23 mouse cellular contexts compared by ENCODE assay signal in genomic region chr9:14772074-14772473, GRCm38 (mm10). TPM values are rescaled to one million over a fixed set of nuclear protein-coding genes. Genes with fewer than 3 reads are reported as not detected.
DNase-seq lines count a peak whose midpoint lies in the region; ATAC-seq and TF ChIP-seq lines count a peak whose summit lies in the region.
"Had no signal": no experiment of that assay in that cellular context is flagged by ENCODE, and none has a peak within 500 bp of the region (broad histone marks: within the 10 kb centered on the region; RNA-seq: fewer than 3 reads in every experiment).

No protein-coding gene starts in this region.

- no peak overlapping the region for H3ac ChIP-seq in C2C12 (ENCODE audit: control insufficient read depth, insufficient read length, low read depth)

- no peak for DNase-seq in layer of hippocampus, postnatal 10 days (ENCODE audit: low spot score in 2 of 2)
- no peak for DNase-seq in thymus, postnatal 10 days (ENCODE audit: low spot score in 2 of 2)
- no peak for DNase-seq in cerebellum, adult 11-12 months
- DNase-seq: adrenal gland, adult 2 months; adrenal gland, postnatal 36 days; B cell, adult 2 months; cerebellum, adult 8-10 months; cerebellum, postnatal 14 days; forebrain, postnatal 0 days; gastrocnemius, adult 2 months; gastrocnemius, postnatal 36 days; heart, adult 2 months had no signal

- peaks cover 2% of the 10 kb centered on the region for H3K79me3 ChIP-seq in C2C12 (ENCODE audit: low read depth)

- H3K79me2 ChIP-seq in C2C12 (ENCODE audit: control insufficient read depth, insufficient read depth) = peaks cover 29% of the 10 kb centered on the region

- H3K27me3 ChIP-seq in C2C12 (ENCODE audit: control insufficient read depth, insufficient read depth, insufficient read length) = no peaks in the 10 kb centered on the region
- H3K27me3 ChIP-seq: forebrain, embryonic 13.5 days; hindbrain, embryonic 15.5 days had no signal

- peak; percentile 53 for ATAC-seq in common myeloid progenitor, adult 5-6 weeks (replicated peaks; ENCODE audit: low read depth, poor library complexity, severe bottlenecking)
- peak; percentile 64 for ATAC-seq in megakaryocyte progenitor cell, adult 5-6 weeks (replicated peaks; ENCODE audit: poor library complexity)
- ATAC-seq: forebrain, embryonic 13.5 days; forebrain, postnatal 0 days; intestine, embryonic 16.5 days; Patski had no signal

- no peak overlapping the region for H3K4me3 ChIP-seq in C2C12 (ENCODE audit: insufficient read depth, poor library complexity, severe bottlenecking)
- H3K4me3 ChIP-seq: embryonic facial prominence, embryonic 13.5 days; forebrain, embryonic 13.5 days; gastrocnemius, adult 2 months; heart, adult 2 months; heart, embryonic 12.5 days; hindbrain, embryonic 15.5 days had no signal

- TF ChIP-seq CTCF in C2C12 (IDR thresholded peaks at IDR 0.05; ENCODE audit: control insufficient read depth, insufficient read depth, insufficient read length) = no peak

- no peaks in the 10 kb centered on the region for H3K36me3 ChIP-seq in C2C12 (ENCODE audit: control insufficient read depth, insufficient read depth)
- H3K36me3 ChIP-seq: embryonic facial prominence, embryonic 13.5 days; heart, embryonic 12.5 days; hindbrain, embryonic 15.5 days had no signal

TF ChIP-seq in C2C12, 6 proteins besides CTCF, POLR2A, EP300 and RAD21:
- no peak for TF ChIP-seq MYOD1 (IDR thresholded peaks at IDR 0.05; ENCODE audit: control insufficient read depth, insufficient read length, low read depth)
- TF ChIP-seq MAX (IDR thresholded peaks at IDR 0.05) = no peak
- TF ChIP-seq FOSL1 (IDR thresholded peaks at IDR 0.05; ENCODE audit: insufficient read depth, low read length, poor library complexity, severe bottlenecking) = peak; percentile 39

RNA-seq across cellular contexts. Expression of gene 1700012B09Rik, which starts 1.2 kb away (rescaled TPM):
- polyA plus RNA-seq in C2C12 (2012; fragmentation: generic; extraction: Trizol) = 8.7 TPM
- total RNA-seq in common myeloid progenitor, adult 5-6 weeks (2017) = 0.87 TPM in 1 of 2 replicates, not detected in the other
- total RNA-seq in megakaryocyte progenitor cell, adult 5-6 weeks (2015) = 7.4 and 9.9 TPM in 2 replicates
- total RNA-seq in megakaryocyte progenitor cell, adult 5-6 weeks (2017) = 7.1 and 10.8 TPM in 2 replicates
- 1 to 10 TPM in 1 of 2 experiments, under 1 TPM in 1; 0.69 to 1.7 TPM for total RNA-seq in layer of hippocampus, postnatal 10 days (2021)
- total RNA-seq: adrenal gland, adult 2 months; adrenal gland, postnatal 36 days; gastrocnemius, adult 2 months; gastrocnemius, postnatal 36 days; heart, adult 2 months; heart, postnatal 25 days had no signal
- polyA plus RNA-seq: adrenal gland, adult 2 months; embryonic facial prominence, embryonic 13.5 days; heart, adult 2 months; heart, embryonic 12.5 days; intestine, embryonic 16.5 days; Patski had no signal

RNA-seq across cellular contexts. Expression of gene Mre11a, which starts 12.4 kb away (rescaled TPM):
- 16.2 TPM for polyA plus RNA-seq in C2C12 (2012; fragmentation: generic; extraction: Trizol)
- total RNA-seq in common myeloid progenitor, adult 5-6 weeks (2017) = 74.8 and 83.5 TPM in 2 replicates
- total RNA-seq in megakaryocyte progenitor cell, adult 5-6 weeks (2015) = 21.6 and 27.4 TPM in 2 replicates
- 68.7 and 95.2 TPM in 2 replicates for total RNA-seq in megakaryocyte progenitor cell, adult 5-6 weeks (2017)
- total RNA-seq in layer of hippocampus, postnatal 10 days (2021) = 10 to 100 TPM; 11.6 to 13.6 TPM

RNA-seq across cellular contexts. Expression of gene Ankrd49, which starts 12.6 kb away (rescaled TPM):
- 7.6 TPM for polyA plus RNA-seq in C2C12 (2012; fragmentation: generic; extraction: Trizol)
- total RNA-seq in common myeloid progenitor, adult 5-6 weeks (2017) = 56.2 and 59.8 TPM in 2 replicates
- total RNA-seq in megakaryocyte progenitor cell, adult 5-6 weeks (2015) = 71.1 and 80.4 TPM in 2 replicates
- total RNA-seq in megakaryocyte progenitor cell, adult 5-6 weeks (2017) = 66.5 and 80.6 TPM in 2 replicates
- total RNA-seq in layer of hippocampus, postnatal 10 days (2021) = 10 to 100 TPM; 17.6 to 19.2 TPM

RNA-seq across cellular contexts. Expression of gene Fut4, which starts 19.9 kb away (rescaled TPM):
- polyA plus RNA-seq in C2C12 (2012; fragmentation: generic; extraction: Trizol) = 0.49 TPM
- 6.2 and 6.4 TPM in 2 replicates for total RNA-seq in common myeloid progenitor, adult 5-6 weeks (2017)
- 6.3 and 10.0 TPM in 2 replicates for total RNA-seq in megakaryocyte progenitor cell, adult 5-6 weeks (2015)
- total RNA-seq in megakaryocyte progenitor cell, adult 5-6 weeks (2017) = 8.6 and 9.3 TPM in 2 replicates
- total RNA-seq in layer of hippocampus, postnatal 10 days (2021) = under 1 TPM; 0.11 to 0.34 TPM

RNA-seq across cellular contexts. Expression of gene Piwil4, which starts 31.5 kb away (rescaled TPM):
- polyA plus RNA-seq in C2C12 (2012; fragmentation: generic; extraction: Trizol) = 0.23 TPM
- total RNA-seq in common myeloid progenitor, adult 5-6 weeks (2017) = not detected in 2 replicates
- 0.29 TPM in 1 of 2 replicates, not detected in the other for total RNA-seq in megakaryocyte progenitor cell, adult 5-6 weeks (2015)
- total RNA-seq in megakaryocyte progenitor cell, adult 5-6 weeks (2017) = not detected in 2 replicates
- total RNA-seq in layer of hippocampus, postnatal 10 days (2021) = under 1 TPM in 1 of 2 experiments, not detected in 1; 0.23 TPM
- total RNA-seq: gastrocnemius, postnatal 36 days; heart, adult 2 months had no signal
- polyA plus RNA-seq: cortical plate, adult 2 months; embryonic facial prominence, embryonic 13.5 days; forebrain, embryonic 13.5 days; heart, adult 2 months had no signal
